Mouse (Mus musculus) limb, embryonic 15.5 days (tissue): ENCODE measurements around the gene Rab3c. TPM values are rescaled to one million over a fixed set of nuclear protein-coding genes. Genes with fewer than 3 reads are reported as not detected.

ENCODE experiments used
- ATAC-seq: fragments of 200-750 bp; cut with Nextera tagmentation; 2 replicates; pipeline ENCODE4 v1.8.0; 2017; ENCODE audit warnings: low read depth, moderate TSS enrichment; ENCODE audit not compliant: insufficient number of reproducible peaks, low FRiP score, low TSS enrichment
- H3K27ac ChIP-seq: fragments of 300-500 bp; sonication (generic); 2 replicates; pipeline ENCODE4 v1.5.1; 2015; ENCODE audit warnings: moderate library complexity, mild to moderate bottlenecking, inconsistent platforms
- H3K27me3 ChIP-seq: fragments of 300-500 bp; sonication (generic); 2 replicates; pipeline ENCODE4 v1.6.1; 2015; ENCODE audit warnings: inconsistent platforms
- H3K36me3 ChIP-seq: fragments of 300-500 bp; sonication (generic); 2 replicates; pipeline ENCODE4 v1.6.1; 2015; ENCODE audit warnings: inconsistent platforms
- H3K4me1 ChIP-seq: fragments of 300-500 bp; sonication (generic); 2 replicates; pipeline ENCODE4 v1.6.1; 2015; ENCODE audit warnings: inconsistent platforms
- H3K4me2 ChIP-seq: fragments of 300-500 bp; sonication (generic); 2 replicates; pipeline ENCODE4 v1.6.1; 2015; ENCODE audit warnings: mild to moderate bottlenecking, inconsistent platforms
- H3K4me3 ChIP-seq: fragments of 300-500 bp; sonication (generic); 2 replicates; pipeline ENCODE4 v1.5.1; 2015; ENCODE audit warnings: mild to moderate bottlenecking, inconsistent platforms
- H3K9ac ChIP-seq: fragments of 300-500 bp; sonication (generic); 2 replicates; pipeline ENCODE4 v1.6.1; 2015; ENCODE audit warnings: inconsistent platforms
- H3K9me3 ChIP-seq: fragments of 300-500 bp; sonication (generic); 2 replicates; pipeline ENCODE4 v1.6.1; 2016; ENCODE audit warnings: inconsistent platforms
- WGBS: fragments of 180-500 bp; shearing (Covaris S2); methylation state at CpG from one replicate; pipeline ENCODE4 v1.1.7; 2015; 5-methylcytosine and 5-hydroxymethylcytosine counted together
- polyA plus RNA-seq: library from polyadenylated mRNA; unstranded; fragments of >200 nt; fragmentation: Nextera tagmentation; extraction: Ambion mirVana; gene quantifications from 2 replicates; pipeline ENCODE4 v1.2.1, GENCODE M21; 2015

The Rab3c gene
- polyA plus RNA-seq, 1 experiment from 2014 or later = 0.38 TPM

GRCm38 (mm10) chr13:110175651-110176050 lies 105.1 kb downstream of the Rab3c start:
- Histone ChIP-seq H3K27me3 (no peaks in the 10 kb centered on the region), H3K36me3 (no peaks in the 10 kb centered on the region), H3K27ac (no peak overlapping the region), H3K9me3 (no peaks in the 10 kb centered on the region), H3K9ac (no peak overlapping the region), H3K4me2 (no peak overlapping the region), H3K4me1 (no peaks in the 10 kb centered on the region), H3K4me3 (no peak overlapping the region)
- no peak for ATAC-seq
- 34% methylated on average over 6 of the region's 6 CpGs for WGBS

GRCm38 (mm10) chr13:110169669-110170068 lies 111.1 kb downstream of the Rab3c start:
- Histone ChIP-seq H3K27me3 (no peaks in the 10 kb centered on the region; the same call in 1 of the 2 replicates), H3K36me3 (no peaks in the 10 kb centered on the region), H3K27ac (no peak overlapping the region), H3K4me2 (no peak overlapping the region), H3K4me1 (no peaks in the 10 kb centered on the region), H3K9me3 (no peaks in the 10 kb centered on the region), H3K4me3 (no peak overlapping the region), H3K9ac (no peak overlapping the region)
- ATAC-seq = no peak
- 80% methylated on average over 3 of the region's 3 CpGs for WGBS

DNA sequence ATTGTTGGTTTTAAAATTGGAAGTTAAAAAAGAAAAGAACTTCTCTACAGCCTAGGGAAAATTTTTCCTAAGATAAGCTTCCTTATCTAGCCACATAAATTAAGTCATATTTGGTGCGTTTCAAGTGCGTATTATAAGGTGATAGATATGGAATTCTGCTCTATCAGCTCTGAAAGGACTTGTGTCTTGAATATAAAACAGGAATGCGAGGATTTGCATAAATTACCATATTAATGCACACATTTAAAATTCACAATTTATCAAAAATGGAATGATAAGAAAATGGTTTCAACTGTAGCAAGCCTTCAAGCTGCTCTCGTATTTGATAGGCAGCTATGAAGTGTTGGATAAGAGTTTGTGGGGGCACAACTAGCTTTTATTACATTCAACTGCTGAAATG lies 111.6 kb downstream of the Rab3c start:
- Histone ChIP-seq H3K9me3 (no peaks in the 10 kb centered on the region), H3K4me3 (no peak overlapping the region), H3K4me2 (no peak overlapping the region), H3K27me3 (no peaks in the 10 kb centered on the region; the same call in 1 of the 2 replicates), H3K27ac (no peak overlapping the region), H3K4me1 (no peaks in the 10 kb centered on the region), H3K9ac (no peak overlapping the region), H3K36me3 (no peaks in the 10 kb centered on the region)
- no peak for ATAC-seq
- WGBS = 88% methylated on average over 4 of the region's 4 CpGs

DNA sequence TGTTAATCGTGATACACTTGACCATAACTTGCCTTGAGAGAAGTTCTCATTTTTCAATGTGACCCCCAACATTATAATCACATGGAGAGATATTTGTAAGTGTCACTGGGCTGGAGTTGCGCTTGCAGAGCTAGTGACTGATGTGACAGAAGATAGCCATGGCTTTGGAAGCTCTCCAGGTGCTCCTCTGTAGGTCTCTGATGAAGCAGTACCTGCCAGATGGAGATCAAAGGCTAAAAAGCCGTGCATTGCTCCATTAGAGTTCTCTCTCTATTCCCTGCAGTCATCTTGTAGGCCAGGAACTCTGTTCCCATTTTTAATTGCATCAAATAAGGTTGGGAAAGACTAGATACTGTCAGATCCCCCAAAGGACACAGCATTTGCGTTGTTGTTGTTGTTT lies 112.2 kb downstream of the Rab3c start:
- no peak overlapping the region for H3K4me3 ChIP-seq
- H3K4me1 ChIP-seq = no peaks in the 10 kb centered on the region
- WGBS = 77% methylated on average over 4 of the region's 4 CpGs
- no peaks in the 10 kb centered on the region; the same call in 1 of the 2 replicates for H3K27me3 ChIP-seq
- H3K9me3 ChIP-seq = no peaks in the 10 kb centered on the region
- no peak for ATAC-seq
- no peak overlapping the region for H3K27ac ChIP-seq
- no peak overlapping the region for H3K9ac ChIP-seq
- no peaks in the 10 kb centered on the region for H3K36me3 ChIP-seq
- H3K4me2 ChIP-seq = no peak overlapping the region

GRCm38 (mm10) chr13:110166622-110167330 lies 114.0 kb downstream of the Rab3c start:
- ATAC-seq = no peak

GRCm38 (mm10) chr13:110159980-110160379 lies 120.8 kb downstream of the Rab3c start:
- H3K4me2 ChIP-seq = no peak overlapping the region
- no peaks in the 10 kb centered on the region for H3K27me3 ChIP-seq
- H3K9ac ChIP-seq = no peak overlapping the region
- H3K36me3 ChIP-seq = no peaks in the 10 kb centered on the region
- no peaks in the 10 kb centered on the region for H3K4me1 ChIP-seq
- 70% methylated on average over 4 of the region's 4 CpGs for WGBS
- H3K4me3 ChIP-seq = no peak overlapping the region
- no peak overlapping the region for H3K27ac ChIP-seq
- ATAC-seq = no peak
- H3K9me3 ChIP-seq = no peaks in the 10 kb centered on the region

More at GRCm38 (mm10) chr13:110166622-110167330, 114.0 kb downstream of the Rab3c start:
- no peaks in the 10 kb centered on the region for H3K36me3 ChIP-seq
- H3K27ac ChIP-seq = no peak overlapping the region
- H3K27me3 ChIP-seq = no peaks in the 10 kb centered on the region; the same call in 1 of the 2 replicates
- H3K4me2 ChIP-seq = no peak overlapping the region
- no peak overlapping the region for H3K4me3 ChIP-seq
- 51% methylated on average over 3 of the region's 3 CpGs for WGBS
- no peaks in the 10 kb centered on the region for H3K9me3 ChIP-seq
- H3K9ac ChIP-seq = no peak overlapping the region
- H3K4me1 ChIP-seq = no peaks in the 10 kb centered on the region

GRCm38 (mm10) chr13:110158588-110159519 lies 121.9 kb downstream of the Rab3c start:
- 67% methylated on average over 7 of the region's 7 CpGs for WGBS
- no peak for ATAC-seq

DNA sequence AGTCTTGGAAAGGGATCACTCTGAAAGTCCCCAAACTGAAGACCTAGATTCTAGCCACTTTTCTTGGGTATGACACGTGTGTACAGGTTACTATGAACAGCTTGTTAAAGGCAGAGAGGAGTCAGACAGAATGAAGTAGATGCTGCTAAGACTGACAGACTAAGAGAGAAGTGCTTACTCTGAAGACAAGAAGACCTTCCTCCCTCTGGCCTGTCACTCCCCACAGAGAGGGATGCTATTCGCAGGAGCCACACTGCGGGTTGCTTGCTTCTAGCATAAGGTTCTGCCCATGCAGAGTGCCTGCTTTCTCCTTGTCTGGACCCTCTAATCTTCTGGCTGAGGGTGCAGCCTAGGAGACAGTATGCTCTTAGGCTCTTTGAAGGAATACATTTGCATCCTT lies 135.3 kb downstream of the Rab3c start:
- Histone ChIP-seq H3K27ac (no peak overlapping the region), H3K9me3 (no peaks in the 10 kb centered on the region), H3K4me1 (no peaks in the 10 kb centered on the region), H3K9ac (no peak overlapping the region), H3K36me3 (no peaks in the 10 kb centered on the region), H3K4me3 (no peak overlapping the region), H3K27me3 (no peaks in the 10 kb centered on the region), H3K4me2 (no peak overlapping the region)
- 59% methylated on average over 3 of the region's 3 CpGs for WGBS
- ATAC-seq = no peak

More at GRCm38 (mm10) chr13:110158588-110159519, 121.9 kb downstream of the Rab3c start:
- Histone ChIP-seq H3K4me2 (no peak overlapping the region), H3K9ac (no peak overlapping the region), H3K36me3 (no peaks in the 10 kb centered on the region), H3K27ac (no peak overlapping the region), H3K27me3 (no peaks in the 10 kb centered on the region), H3K4me1 (no peaks in the 10 kb centered on the region), H3K9me3 (no peaks in the 10 kb centered on the region), H3K4me3 (no peak overlapping the region)

GRCm38 (mm10) chr13:110145019-110145418 lies 135.8 kb downstream of the Rab3c start:
- Histone ChIP-seq H3K4me2 (no peak overlapping the region), H3K36me3 (no peaks in the 10 kb centered on the region), H3K9ac (no peak overlapping the region), H3K4me3 (no peak overlapping the region), H3K27me3 (no peaks in the 10 kb centered on the region), H3K4me1 (no peaks in the 10 kb centered on the region), H3K27ac (no peak overlapping the region), H3K9me3 (no peaks in the 10 kb centered on the region)
- ATAC-seq = no peak
- 69% methylated on average over 8 of the region's 8 CpGs for WGBS

GRCm38 (mm10) chr13:110139339-110139738 lies 141.5 kb downstream of the Rab3c start:
- Histone ChIP-seq H3K9ac (no peak overlapping the region), H3K27ac (no peak overlapping the region), H3K36me3 (no peaks in the 10 kb centered on the region), H3K27me3 (no peaks in the 10 kb centered on the region), H3K4me2 (no peak overlapping the region), H3K4me3 (no peak overlapping the region), H3K9me3 (no peaks in the 10 kb centered on the region), H3K4me1 (no peaks in the 10 kb centered on the region)
- 55% methylated on average over 5 of the region's 5 CpGs for WGBS
- ATAC-seq = no peak

- H3K4me3 ChIP-seq = no peak overlapping the region
- H3K27ac ChIP-seq = no peak overlapping the region
- H3K36me3 ChIP-seq = no peaks in the 10 kb centered on the region
- no peak overlapping the region for H3K9ac ChIP-seq
- H3K27me3 ChIP-seq = no peaks in the 10 kb centered on the region
- no peak overlapping the region for H3K4me2 ChIP-seq
- 81% methylated on average over 5 of the region's 5 CpGs for WGBS
- H3K9me3 ChIP-seq = no peaks in the 10 kb centered on the region
- no peak for ATAC-seq
- no peaks in the 10 kb centered on the region for H3K4me1 ChIP-seq
These were observed 142.2 kb downstream of the Rab3c start for GRCm38 (mm10) chr13:110138644-110139043.
